Mouse (Mus musculus): ENCODE measurements around the gene Nectin2. TPM values are rescaled to one million over a fixed set of nuclear protein-coding genes. Genes with fewer than 3 reads are reported as not detected.

Nectin2 gene
- polyA plus RNA-seq, 2 experiments: 58.9 to 71.3 TPM

DNA sequence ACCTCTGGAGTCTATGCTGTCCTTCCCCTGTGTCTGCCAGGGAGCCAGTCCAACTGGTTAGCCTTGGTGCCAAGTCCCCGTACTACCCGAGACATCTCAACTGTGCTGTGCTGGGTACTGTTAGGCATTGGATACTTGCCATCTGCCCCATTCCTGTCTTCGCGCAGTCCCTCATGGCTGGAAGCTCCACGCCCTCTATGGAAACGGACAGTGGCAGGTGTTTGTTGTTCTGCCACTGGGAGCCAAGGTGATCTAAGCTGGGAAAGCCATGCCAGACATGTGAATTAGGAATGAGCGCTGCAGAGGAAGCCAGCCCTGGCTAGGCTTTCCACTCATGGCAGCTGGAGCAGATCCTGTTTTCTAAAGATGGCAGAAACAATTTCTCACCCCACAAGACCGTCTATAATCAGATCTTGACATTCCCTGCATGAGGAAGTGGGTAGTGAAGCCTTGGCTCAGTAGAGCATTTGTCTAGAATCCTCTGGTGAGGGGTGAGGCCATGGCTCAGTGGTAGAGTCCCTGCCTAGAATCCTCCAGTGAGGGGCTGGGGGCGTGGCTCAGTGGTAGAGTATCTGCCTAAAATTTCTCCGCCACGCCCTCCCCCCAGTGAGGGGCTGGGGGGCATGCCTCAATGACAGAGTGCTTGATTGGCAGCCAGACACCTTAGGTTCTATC is 26.9 kb upstream of the Nectin2 start:
- Histone ChIP-seq H3K4me2 (replicated peaks; ENCODE audit: low read depth, low read length, severe bottlenecking) (no peak overlapping the region), H3K27me3 (ENCODE audit: control insufficient read depth, insufficient read depth, low read length) (no peaks in the 10 kb centered on the region), H3K36me3 (ENCODE audit: control insufficient read depth, insufficient read depth, low read length) (no peaks in the 10 kb centered on the region), H3K27ac (replicated peaks; ENCODE audit: low read depth, low read length) (no peak overlapping the region), H3K4me3 (replicated peaks; ENCODE audit: low read length) (no peak overlapping the region), H3K4me1 (ENCODE audit: control insufficient read depth, insufficient read depth, low read length) (no peaks in the 10 kb centered on the region), H3K9me3 (ENCODE audit: control insufficient read depth, low read length) (no peaks in the 10 kb centered on the region), H3K9ac (ENCODE audit: low read depth, low read length, severe bottlenecking) (no peak overlapping the region)
- WGBS: 87% methylated on average over 11 of the region's 11 CpGs
- ATAC-seq (ENCODE audit: low FRiP score, low read depth) (peak; percentile 72), DNase-seq (ENCODE audit: low spot score) (peak; percentile 52)
- no peak for TF ChIP-seq POLR2A (IDR thresholded peaks at IDR 0.05; ENCODE audit: borderline replicate concordance, extremely low read depth, insufficient read depth, insufficient read length)

DNA sequence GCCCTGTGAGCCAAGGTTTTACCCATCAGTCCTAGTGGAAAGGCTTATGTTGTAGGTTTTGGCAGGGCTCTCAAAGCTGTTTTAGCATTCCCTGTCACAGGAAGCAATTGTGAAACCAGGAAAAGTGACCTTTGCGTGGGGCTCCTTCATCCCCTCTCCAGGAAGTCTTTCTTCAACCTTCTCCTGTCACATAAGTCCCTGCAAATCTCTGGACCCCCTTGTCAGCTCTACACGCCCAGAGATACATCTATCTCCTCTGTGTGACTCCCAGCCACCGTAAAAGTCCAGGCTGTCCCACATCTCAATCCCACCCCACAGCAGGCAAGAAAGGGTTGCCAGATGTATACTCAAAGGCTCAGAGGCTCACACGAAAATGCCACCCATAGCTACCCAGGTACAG is 21.4 kb upstream of the Nectin2 start:
- DNase-seq (ENCODE audit: low spot score) (no peak), ATAC-seq (ENCODE audit: low FRiP score, low read depth) (no peak)
- Histone ChIP-seq H3K4me2 (replicated peaks; ENCODE audit: low read depth, low read length, severe bottlenecking) (no peak overlapping the region), H3K36me3 (ENCODE audit: control insufficient read depth, insufficient read depth, low read length) (no peaks in the 10 kb centered on the region), H3K4me1 (ENCODE audit: control insufficient read depth, insufficient read depth, low read length) (peaks cover 23% of the 10 kb centered on the region), H3K9ac (ENCODE audit: low read depth, low read length, severe bottlenecking) (no peak overlapping the region), H3K27ac (replicated peaks; ENCODE audit: low read depth, low read length) (no peak overlapping the region), H3K9me3 (ENCODE audit: control insufficient read depth, low read length) (no peaks in the 10 kb centered on the region), H3K27me3 (ENCODE audit: control insufficient read depth, insufficient read depth, low read length) (no peaks in the 10 kb centered on the region), H3K4me3 (replicated peaks; ENCODE audit: low read length) (peak overlapping the region; percentile 46; the same call in 1 of the 2 replicates)
- WGBS: 52% methylated on average over 4 of the region's 4 CpGs
- no peak for TF ChIP-seq POLR2A (IDR thresholded peaks at IDR 0.05; ENCODE audit: borderline replicate concordance, extremely low read depth, insufficient read depth, insufficient read length)

DNA sequence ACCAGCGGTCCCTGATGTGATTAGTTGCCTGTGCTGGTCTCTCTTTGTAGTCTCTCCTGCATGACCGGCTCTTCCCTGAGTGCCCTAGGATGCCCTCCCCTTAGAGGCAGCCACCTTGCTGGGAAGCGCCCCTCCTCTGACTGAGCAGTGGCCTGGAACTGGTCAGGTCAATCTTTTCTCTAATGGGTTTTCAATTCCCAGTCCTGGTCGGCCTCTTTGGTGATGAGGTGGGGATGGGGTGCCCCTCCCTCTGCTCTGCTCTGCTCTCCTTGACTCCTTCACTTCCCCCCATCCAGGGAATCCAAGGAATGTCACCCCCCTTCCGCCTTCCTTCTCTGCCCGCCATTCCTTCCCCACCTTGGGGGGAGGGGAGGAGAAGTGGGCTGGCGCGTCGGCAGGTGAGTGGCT is 20.7 kb upstream of the Nectin2 start, which contains the start of gene Bcam:
Gene Bcam, minus strand, starts transcription at position 33 of the 408 bp plus-strand sequence.
- H3K4me3 ChIP-seq (replicated peaks; ENCODE audit: low read length): peak within 1 kb of the TSS; percentile 46

GRCm38 (mm10) chr7:19770375-19770754 is 20.1 kb upstream of the Nectin2 start:
- Histone ChIP-seq H3K4me2 (replicated peaks; ENCODE audit: low read depth, low read length, severe bottlenecking) (peak overlapping the region; percentile 87), H3K9ac (ENCODE audit: low read depth, low read length, severe bottlenecking) (peak overlapping the region; percentile 62), H3K27me3 (ENCODE audit: control insufficient read depth, insufficient read depth, low read length) (no peaks in the 10 kb centered on the region), H3K4me3 (replicated peaks; ENCODE audit: low read length) (peak overlapping the region; percentile 46), H3K36me3 (ENCODE audit: control insufficient read depth, insufficient read depth, low read length) (0 out of 2 replicates have a peak, but pooled peaks cover under 1% of the 10 kb centered on the region), H3K4me1 (ENCODE audit: control insufficient read depth, insufficient read depth, low read length) (peaks cover 23% of the 10 kb centered on the region), H3K27ac (replicated peaks; ENCODE audit: low read depth, low read length) (no peak overlapping the region), H3K9me3 (ENCODE audit: control insufficient read depth, low read length) (no peaks in the 10 kb centered on the region)
- ATAC-seq (ENCODE audit: low FRiP score, low read depth): peak; percentile 86
- 0% methylated on average over 10 of the region's 28 CpGs for WGBS
- 0 out of 2 replicates have a peak, but pooled peaks have one; percentile 65 for TF ChIP-seq POLR2A (IDR thresholded peaks at IDR 0.05; ENCODE audit: borderline replicate concordance, extremely low read depth, insufficient read depth, insufficient read length)
- DNase-seq (ENCODE audit: low spot score): peak; percentile 83

More for the DNA sequence above, 20.7 kb upstream of the Nectin2 start, which contains the start of gene Bcam:
- H3K4me2 ChIP-seq (replicated peaks; ENCODE audit: low read depth, low read length, severe bottlenecking): peak within 1 kb of the TSS; percentile 87
- TF ChIP-seq POLR2A (IDR thresholded peaks at IDR 0.05; ENCODE audit: borderline replicate concordance, extremely low read depth, insufficient read depth, insufficient read length): no peak
- peaks cover 23% of the 10 kb centered on the region for H3K4me1 ChIP-seq (ENCODE audit: control insufficient read depth, insufficient read depth, low read length)
- no peaks in the 10 kb centered on the region for H3K9me3 ChIP-seq (ENCODE audit: control insufficient read depth, low read length)
- no peak within 1 kb of the TSS for H3K27ac ChIP-seq (replicated peaks; ENCODE audit: low read depth, low read length)
- H3K9ac ChIP-seq (ENCODE audit: low read depth, low read length, severe bottlenecking): peak within 1 kb of the TSS; percentile 62
- H3K36me3 ChIP-seq (ENCODE audit: control insufficient read depth, insufficient read depth, low read length): no peaks in the 10 kb centered on the region
- 4% methylated on average over 9 of the region's 9 CpGs for WGBS
- no peaks in the 10 kb centered on the region for H3K27me3 ChIP-seq (ENCODE audit: control insufficient read depth, insufficient read depth, low read length)
- ATAC-seq (ENCODE audit: low FRiP score, low read depth) (peak; percentile 27; the same call in 1 of the 2 replicates), DNase-seq (ENCODE audit: low spot score) (no peak)

DNA sequence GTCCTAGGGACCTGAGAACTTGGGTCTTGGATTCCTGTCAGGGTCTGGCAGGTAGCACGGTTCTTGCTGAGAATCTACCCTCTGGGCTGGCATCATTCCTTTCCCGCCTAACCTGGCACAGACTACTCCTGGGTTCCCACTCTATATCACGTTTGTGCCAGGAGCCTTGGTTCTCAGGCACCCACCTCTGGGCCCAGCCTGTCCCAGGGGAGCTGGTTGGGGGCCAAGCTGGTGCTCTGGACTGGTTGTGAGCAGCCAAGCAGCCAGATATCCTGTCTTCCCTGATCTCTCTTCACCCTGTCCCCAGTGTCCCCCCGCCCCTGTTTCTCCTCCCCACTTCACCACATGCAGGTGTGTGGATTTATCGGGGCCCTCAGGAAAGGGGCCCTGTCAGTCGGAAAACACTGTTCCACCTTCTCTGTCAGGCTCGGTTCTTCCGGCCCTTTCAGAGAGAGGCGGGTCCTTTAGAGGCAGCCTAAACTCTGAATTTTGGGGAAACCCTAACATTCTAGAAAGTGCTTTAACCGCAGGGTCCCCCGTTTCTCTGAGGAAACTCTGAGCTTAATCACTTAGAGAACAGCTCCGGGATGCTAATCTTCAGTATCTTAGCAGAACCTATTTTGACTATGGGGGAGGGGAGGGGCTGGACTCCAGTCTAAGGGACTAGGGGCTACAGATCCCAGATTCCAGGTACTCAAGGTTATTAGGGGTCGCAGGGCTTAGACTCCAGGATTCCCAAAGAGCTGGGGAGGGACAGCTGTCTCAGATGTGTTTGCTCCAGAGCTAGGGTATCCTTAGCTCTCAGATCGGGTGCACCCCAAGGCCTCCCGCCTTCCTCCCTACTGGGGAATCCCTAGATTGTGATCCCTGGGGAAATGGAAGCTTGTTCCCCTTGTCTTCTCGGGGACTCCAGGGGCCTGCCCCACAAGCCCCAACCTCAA is 19.4 kb upstream of the Nectin2 start:
- H3K9me3 ChIP-seq (ENCODE audit: control insufficient read depth, low read length): no peaks in the 10 kb centered on the region
- 13% methylated on average over 16 of the region's 16 CpGs for WGBS
- peak overlapping the region; percentile 62 for H3K9ac ChIP-seq (ENCODE audit: low read depth, low read length, severe bottlenecking)
- H3K27ac ChIP-seq (replicated peaks; ENCODE audit: low read depth, low read length): no peak overlapping the region
- peak overlapping the region; percentile 46 for H3K4me3 ChIP-seq (replicated peaks; ENCODE audit: low read length)
- DNase-seq (ENCODE audit: low spot score) (no peak), ATAC-seq (ENCODE audit: low FRiP score, low read depth) (0 out of 2 replicates have a peak, but pooled peaks have one; percentile 7)
- H3K4me1 ChIP-seq (ENCODE audit: control insufficient read depth, insufficient read depth, low read length): peaks cover 23% of the 10 kb centered on the region
- peak overlapping the region; percentile 87 for H3K4me2 ChIP-seq (replicated peaks; ENCODE audit: low read depth, low read length, severe bottlenecking)
- 0 out of 2 replicates have a peak, but pooled peaks cover 4% of the 10 kb centered on the region for H3K36me3 ChIP-seq (ENCODE audit: control insufficient read depth, insufficient read depth, low read length)
- TF ChIP-seq POLR2A (IDR thresholded peaks at IDR 0.05; ENCODE audit: borderline replicate concordance, extremely low read depth, insufficient read depth, insufficient read length): no peak
- H3K27me3 ChIP-seq (ENCODE audit: control insufficient read depth, insufficient read depth, low read length): no peaks in the 10 kb centered on the region

All from limb, embryonic 14.5 days (tissue).